Mouse (Mus musculus) thymus, adult 2 months (tissue): ENCODE results near the gene Zfp346. TPM values are rescaled to one million over a fixed set of nuclear protein-coding genes. Genes with fewer than 3 reads are reported as not detected.

Experiments
- DNase-seq: peaks from one replicate; pipeline ENCODE4 v3.0.0; 2021
- H3K27ac ChIP-seq: fragments of 200-500 bp; 2 replicates; pipeline ENCODE4 v1.5.1; 2012; ENCODE audit warnings: low read length, control low read depth; ENCODE audit not compliant: control insufficient read depth, insufficient read depth
- H3K27me3 ChIP-seq: fragments of 200-500 bp; 2 replicates; pipeline ENCODE4 v1.6.1; 2012; ENCODE audit warnings: mild to moderate bottlenecking, low read length, moderate library complexity, mixed read lengths; ENCODE audit not compliant: control insufficient read depth, insufficient read depth
- H3K36me3 ChIP-seq: fragments of 200-500 bp; 2 replicates; pipeline ENCODE4 v1.6.1; 2012; ENCODE audit warnings: mild to moderate bottlenecking, low read length, moderate library complexity; ENCODE audit not compliant: control insufficient read depth, insufficient read depth
- H3K4me1 ChIP-seq: fragments of 200-500 bp; replicated peaks from 2 replicates; pipeline ENCODE4 v1.6.1; 2012; ENCODE audit warnings: low read length; ENCODE audit not compliant: control insufficient read depth, insufficient read depth
- H3K4me3 ChIP-seq: fragments of 200-500 bp; 2 replicates; pipeline ENCODE4 v1.5.1; 2012; ENCODE audit warnings: mild to moderate bottlenecking, low read length, control low read depth, moderate library complexity; ENCODE audit not compliant: control insufficient read depth, insufficient read depth
- CTCF ChIP-seq: fragments of 200-500 bp; IDR thresholded peaks from 2 replicates; pipeline ENCODE4 v1.5.1; 2012; ENCODE audit warnings: mild to moderate bottlenecking, control low read depth, low read length, moderate library complexity, borderline replicate concordance; ENCODE audit not compliant: control insufficient read depth, poor library complexity, insufficient read depth; ENCODE audit errors: extremely low read depth
- POLR2A ChIP-seq: fragments of 200-500 bp; IDR thresholded peaks from 2 replicates; pipeline ENCODE4 v1.6.1; 2012; ENCODE audit warnings: mild to moderate bottlenecking, low read length, control low read depth, moderate library complexity; ENCODE audit not compliant: control insufficient read depth, poor library complexity, insufficient read depth; ENCODE audit errors: extremely low read depth
- WGBS: fragments of 180-500 bp; shearing (Covaris S2); methylation state at CpG from one replicate; pipeline ENCODE4 v1.1.7; 2018; 5-methylcytosine and 5-hydroxymethylcytosine counted together
- polyA plus RNA-seq: library from polyadenylated mRNA; depleted of rRNA; stranded (reverse); fragments of >200 nt; gene quantifications from 2 replicates; pipeline ENCODE4 v1.2.3, GENCODE M21; 2012

Zfp346 gene
- polyA plus RNA-seq, 1 experiment, result 38.7 TPM

DNA sequence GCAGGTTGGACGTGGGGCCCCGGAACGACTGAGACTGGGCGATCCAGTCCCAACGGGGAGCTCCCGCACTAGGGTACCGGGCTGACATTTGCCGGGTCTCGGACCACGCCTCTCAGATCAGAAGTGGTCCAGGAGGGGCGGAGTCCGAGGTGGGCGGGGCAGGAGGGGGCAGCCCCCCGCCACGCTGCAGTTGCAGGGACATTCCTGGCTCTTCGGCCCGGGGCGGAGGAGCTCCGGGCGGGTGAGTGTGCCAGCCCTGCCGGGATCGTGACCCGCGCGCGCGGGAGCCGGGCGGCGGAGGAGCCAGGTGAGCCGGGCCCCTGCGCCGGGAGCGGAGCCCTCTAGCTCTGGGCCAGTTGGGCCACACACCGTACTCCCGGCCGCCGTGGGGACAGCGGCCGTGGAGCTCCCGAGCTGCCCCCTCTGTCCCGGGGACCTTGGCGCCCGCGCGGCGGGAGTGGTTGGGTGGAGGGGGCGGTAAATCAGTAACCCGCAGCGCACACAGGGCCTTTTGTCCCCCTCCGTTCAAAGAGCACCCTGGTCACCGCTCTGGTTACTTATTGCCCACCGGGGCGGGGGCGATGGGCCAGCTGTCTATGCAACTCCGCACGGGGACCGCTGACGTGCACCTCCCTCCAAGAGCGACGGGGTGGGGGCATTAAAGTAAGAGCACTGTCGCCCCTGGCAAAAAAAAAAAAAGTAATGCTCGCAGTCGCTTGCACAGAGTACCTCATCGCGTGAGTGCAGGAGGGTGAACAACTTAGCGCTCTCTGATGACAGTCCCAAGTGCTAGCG lies 47.7 kb downstream of the Zfp346 start, which contains the start of gene Fgfr4:
Fgfr4 (plus strand) TSS at position 20 of the 795 bp plus-strand sequence.
- no peak for DNase-seq
- H3K27ac ChIP-seq, result no peak within 1 kb of the TSS
- TF ChIP-seq POLR2A (no peak), CTCF (no peak)
- H3K27me3 ChIP-seq, result peaks cover 8% of the 10 kb centered on the region; the same call in 1 of the 2 replicates
- H3K4me1 ChIP-seq, result peaks cover 4% of the 10 kb centered on the region
- 4% methylated on average over 68 of the region's 68 CpGs for WGBS
- H3K4me3 ChIP-seq, result 0 out of 2 replicates have a peak within 1 kb of the TSS, but pooled peaks have one; percentile 3
- H3K36me3 ChIP-seq, result no peaks in the 10 kb centered on the region

DNA sequence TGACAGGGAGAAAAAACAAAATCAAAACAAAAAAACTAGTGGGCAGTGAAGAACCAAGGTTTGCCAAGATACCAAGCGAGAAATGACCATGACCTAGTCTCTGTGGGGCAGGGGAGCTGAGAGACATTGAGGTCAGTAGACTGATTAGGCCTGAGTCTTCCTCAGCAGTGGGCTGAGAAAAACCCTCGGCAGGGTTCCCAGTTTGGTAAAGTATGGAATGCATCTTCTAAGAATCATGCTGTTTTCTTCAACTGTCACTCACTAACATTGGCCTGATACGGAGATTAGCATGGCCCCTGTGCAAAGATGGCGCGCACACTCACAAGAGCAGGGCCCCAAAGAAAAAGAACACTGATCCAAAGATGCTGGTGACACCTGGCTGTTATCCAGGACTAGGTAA lies 48.8 kb downstream of the Zfp346 start:
- 97% methylated on average over 5 of the region's 5 CpGs for WGBS
- DNase-seq, result no peak
- H3K27ac ChIP-seq, result no peak overlapping the region
- peaks cover 4% of the 10 kb centered on the region for H3K4me1 ChIP-seq
- H3K36me3 ChIP-seq, result no peaks in the 10 kb centered on the region
- TF ChIP-seq POLR2A (no peak), CTCF (no peak)
- peaks cover 8% of the 10 kb centered on the region; the same call in 1 of the 2 replicates for H3K27me3 ChIP-seq
- H3K4me3 ChIP-seq, result no peak overlapping the region

DNA sequence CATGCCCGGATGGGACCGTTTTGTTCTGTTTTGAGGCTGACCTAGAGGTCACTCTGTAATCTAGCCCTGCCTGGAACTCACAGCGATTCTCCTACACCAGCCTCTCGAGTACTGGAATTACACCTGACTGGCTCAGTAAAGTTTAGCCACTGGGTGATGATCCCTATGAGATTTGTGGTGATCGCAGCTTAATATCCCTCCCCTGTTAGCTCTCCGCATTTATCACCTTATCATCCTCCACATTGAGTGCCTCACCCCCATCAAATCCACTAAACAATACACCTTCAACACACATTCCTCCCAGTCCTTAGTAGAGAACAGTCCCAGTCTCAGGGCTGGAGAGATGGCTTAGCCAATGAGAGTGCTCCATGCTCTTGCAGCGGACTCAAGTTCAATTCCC lies 57.3 kb downstream of the Zfp346 start:
- H3K36me3 ChIP-seq, result no peaks in the 10 kb centered on the region
- TF ChIP-seq POLR2A (no peak), CTCF (no peak)
- no peaks in the 10 kb centered on the region for H3K27me3 ChIP-seq
- no peak overlapping the region for H3K27ac ChIP-seq
- H3K4me3 ChIP-seq, result no peak overlapping the region
- H3K4me1 ChIP-seq, result no peaks in the 10 kb centered on the region
- WGBS, result 85% methylated on average over 7 of the region's 7 CpGs
- DNase-seq, result no peak

DNA sequence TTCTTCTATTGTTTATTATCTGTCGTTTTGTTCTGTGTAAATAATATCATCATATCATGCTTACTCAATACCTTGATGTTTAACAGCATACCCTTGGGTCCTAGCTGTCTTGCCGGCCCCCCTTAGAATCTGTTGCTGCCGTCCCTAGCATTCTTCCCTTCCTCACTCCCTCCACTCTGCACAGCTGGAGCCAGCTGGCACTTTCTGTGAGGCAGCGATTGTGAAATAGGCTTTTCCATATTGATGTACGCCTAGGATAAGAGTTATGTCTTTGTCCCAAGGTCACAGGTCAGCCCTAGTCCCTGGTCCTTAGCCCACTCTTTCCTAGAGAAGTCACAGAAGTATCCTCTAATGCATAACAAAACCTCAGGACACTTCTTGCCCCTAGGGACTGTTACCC lies 58.4 kb downstream of the Zfp346 start:
- TF ChIP-seq POLR2A (no peak), CTCF (no peak)
- no peak for DNase-seq
- 86% methylated on average over 5 of the region's 5 CpGs for WGBS
- H3K4me1 ChIP-seq, result no peaks in the 10 kb centered on the region
- no peak overlapping the region for H3K4me3 ChIP-seq
- no peak overlapping the region for H3K27ac ChIP-seq
- no peaks in the 10 kb centered on the region for H3K27me3 ChIP-seq
- no peaks in the 10 kb centered on the region for H3K36me3 ChIP-seq

DNA sequence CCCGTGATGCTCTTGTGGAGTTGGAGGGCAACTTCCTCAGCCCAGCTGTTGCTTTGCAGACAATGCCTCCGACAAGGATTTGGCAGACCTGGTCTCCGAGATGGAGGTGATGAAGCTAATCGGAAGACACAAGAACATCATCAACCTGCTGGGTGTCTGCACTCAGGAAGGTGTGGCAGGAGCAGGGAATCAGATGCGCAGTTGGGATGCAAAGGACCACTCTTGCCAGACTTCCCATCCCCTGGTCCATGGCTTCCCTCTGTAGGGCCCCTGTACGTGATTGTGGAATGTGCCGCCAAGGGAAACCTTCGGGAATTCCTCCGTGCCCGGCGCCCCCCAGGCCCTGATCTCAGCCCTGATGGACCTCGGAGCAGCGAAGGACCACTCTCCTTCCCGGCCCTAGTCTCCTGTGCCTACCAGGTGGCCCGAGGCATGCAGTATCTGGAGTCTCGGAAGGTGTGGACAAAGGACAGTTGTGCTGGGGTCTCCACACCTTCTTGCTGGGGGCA lies 60.8 kb downstream of the Zfp346 start:
- Histone ChIP-seq H3K27me3 (no peaks in the 10 kb centered on the region), H3K36me3 (no peaks in the 10 kb centered on the region), H3K27ac (no peak overlapping the region), H3K4me1 (no peaks in the 10 kb centered on the region), H3K4me3 (no peak overlapping the region)
- no peak for DNase-seq
- 93% methylated on average over 16 of the region's 16 CpGs for WGBS
- no peak for TF ChIP-seq CTCF
- no peak for TF ChIP-seq POLR2A

DNA sequence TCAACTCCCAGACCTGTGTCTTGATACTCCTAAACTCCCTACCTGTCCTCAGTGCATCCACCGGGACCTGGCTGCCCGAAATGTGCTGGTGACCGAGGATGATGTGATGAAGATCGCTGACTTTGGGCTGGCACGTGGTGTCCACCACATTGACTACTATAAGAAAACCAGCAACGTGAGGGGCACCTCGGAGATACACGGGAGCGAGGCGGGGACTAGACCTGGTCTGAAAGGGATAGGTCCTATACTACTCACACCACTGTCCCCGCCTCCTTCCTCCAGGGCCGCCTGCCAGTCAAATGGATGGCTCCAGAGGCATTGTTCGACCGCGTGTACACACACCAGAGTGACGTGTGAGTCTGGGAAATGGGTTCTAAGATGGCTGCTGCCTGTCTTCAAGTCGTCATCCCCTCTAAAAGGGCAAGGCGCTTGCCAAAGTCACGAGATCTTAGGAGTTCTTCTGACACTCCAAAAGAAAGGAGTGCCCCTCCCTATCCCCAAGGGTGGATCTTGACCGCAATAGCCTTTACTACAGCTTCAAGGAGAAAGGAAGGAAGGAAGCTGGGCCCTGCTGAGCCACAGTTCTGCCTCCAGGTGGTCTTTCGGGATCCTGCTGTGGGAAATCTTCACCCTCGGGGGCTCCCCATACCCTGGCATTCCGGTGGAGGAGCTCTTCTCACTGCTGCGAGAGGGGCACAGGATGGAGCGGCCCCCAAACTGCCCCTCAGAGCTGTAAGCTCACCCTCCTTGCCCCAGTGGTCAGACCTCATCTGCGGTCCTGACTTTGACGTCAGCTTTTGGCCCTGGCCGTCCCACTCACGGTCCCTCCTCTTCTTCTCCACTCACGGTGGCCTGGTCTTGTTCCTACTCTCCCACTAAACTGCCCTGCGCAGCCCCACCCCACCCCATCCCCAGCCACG lies 62.0 kb downstream of the Zfp346 start:
- no peak overlapping the region for H3K27ac ChIP-seq

More for the DNA sequence above, 62.0 kb downstream of the Zfp346 start:
- H3K4me3 ChIP-seq, result no peak overlapping the region
- H3K27me3 ChIP-seq, result no peaks in the 10 kb centered on the region
- DNase-seq, result no peak
- no peaks in the 10 kb centered on the region for H3K4me1 ChIP-seq
- no peaks in the 10 kb centered on the region for H3K36me3 ChIP-seq
- TF ChIP-seq CTCF, result no peak
- no peak for TF ChIP-seq POLR2A
- WGBS, result 89% methylated on average over 32 of the region's 32 CpGs
